Mouse (Mus musculus) heart, adult 9 months (tissue): Measurements from ENCODE around the gene Glis1.

Source experiments
- DNase-seq, 2 experiments: peaks; one replicate each; pipeline ENCODE4 v3.0.0; 2022; ENCODE audit warnings: low spot score in 2 of 2

Glis1 gene

GRCm38 (mm10) chr4:107452266-107453015 lies 18.1 kb downstream of the Glis1 start:
- no peak for DNase-seq

GRCm38 (mm10) chr4:107453141-107453984 lies 19.0 kb downstream of the Glis1 start:
- DNase-seq: peak; percentile 11 to 47

GRCm38 (mm10) chr4:107457602-107458001 lies 23.2 kb downstream of the Glis1 start:
- DNase-seq: no peak

- no peak for DNase-seq
Observed at GRCm38 (mm10) chr4:107458907-107459306, 24.5 kb downstream of the Glis1 start.

- no peak for DNase-seq
Observed at GRCm38 (mm10) chr4:107459461-107459860, 25.1 kb downstream of the Glis1 start.

GRCm38 (mm10) chr4:107460468-107460867 lies 26.1 kb downstream of the Glis1 start:
- DNase-seq: no peak

GRCm38 (mm10) chr4:107467831-107468230 lies 33.4 kb downstream of the Glis1 start:
- DNase-seq: no peak

- DNase-seq: peak in 1 of 2 experiments; percentile 17
Observed at GRCm38 (mm10) chr4:107468264-107468663, 33.9 kb downstream of the Glis1 start.

- DNase-seq: no peak
Observed at GRCm38 (mm10) chr4:107468768-107469167, 34.4 kb downstream of the Glis1 start.

- DNase-seq: no peak
Observed at GRCm38 (mm10) chr4:107476266-107476665, 41.9 kb downstream of the Glis1 start.

GRCm38 (mm10) chr4:107479015-107479414 lies 44.6 kb downstream of the Glis1 start:
- no peak for DNase-seq

GRCm38 (mm10) chr4:107482541-107482940 lies 48.1 kb downstream of the Glis1 start:
- DNase-seq: no peak

- no peak for DNase-seq
Observed at GRCm38 (mm10) chr4:107483556-107484220, 49.3 kb downstream of the Glis1 start.

- DNase-seq: no peak
Observed at GRCm38 (mm10) chr4:107484221-107484575, 49.8 kb downstream of the Glis1 start.

- DNase-seq: no peak
Observed at GRCm38 (mm10) chr4:107485903-107486302, 51.5 kb downstream of the Glis1 start.

GRCm38 (mm10) chr4:107489121-107489840 lies 54.9 kb downstream of the Glis1 start:
- DNase-seq: peak; percentile 28 to 32

GRCm38 (mm10) chr4:107492991-107493390 lies 58.6 kb downstream of the Glis1 start:
- DNase-seq: no peak

- no peak for DNase-seq
Observed at GRCm38 (mm10) chr4:107495751-107496430, 61.5 kb downstream of the Glis1 start.

- DNase-seq: no peak
Observed at GRCm38 (mm10) chr4:107497430-107497935, 63.1 kb downstream of the Glis1 start.

GRCm38 (mm10) chr4:107502601-107503051 lies 68.2 kb downstream of the Glis1 start:
- no peak for DNase-seq

GRCm38 (mm10) chr4:107514981-107515380 lies 80.6 kb downstream of the Glis1 start:
- DNase-seq: no peak
